Mouse (Mus musculus) embryonic fibroblast, embryonic 13.5 days (primary cell): Measurements from ENCODE around the gene Col5a2. TPM values are rescaled to one million over a fixed set of nuclear protein-coding genes. Genes with fewer than 3 reads are reported as not detected.
"Not testable (repeated sequence)": the region's sequence is repeated elsewhere in the genome, so short reads cannot be mapped to it uniquely, and the experiment has no call there.

ENCODE experiments used
- H3K27ac ChIP-seq: 2 replicates; pipeline ENCODE4 v1.5.1; 2012; ENCODE audit warnings: low read length, control low read depth, inconsistent platforms; ENCODE audit not compliant: insufficient read depth
- H3K4me1 ChIP-seq: 2 replicates; pipeline ENCODE4 v1.6.1; 2011; ENCODE audit warnings: low read length; ENCODE audit not compliant: control insufficient read depth, insufficient read depth
- H3K4me3 ChIP-seq: 2 replicates; pipeline ENCODE4 v1.5.1; 2011; ENCODE audit warnings: mild to moderate bottlenecking, control low read depth, low read length; ENCODE audit not compliant: insufficient read depth
- CTCF ChIP-seq: IDR thresholded peaks from 2 replicates; pipeline ENCODE4 v1.5.1; 2011; ENCODE audit warnings: mild to moderate bottlenecking, control low read depth, low read length, moderate library complexity, borderline replicate concordance; ENCODE audit not compliant: insufficient read depth
- POLR2A ChIP-seq: IDR thresholded peaks from 2 replicates; pipeline ENCODE4 v1.6.1; 2011; ENCODE audit warnings: low read depth, mild to moderate bottlenecking, control low read depth, low read length, moderate library complexity
- polyA plus RNA-seq: library from polyadenylated mRNA; stranded (reverse); fragments of >200 nt; gene quantifications from 2 replicates; pipeline ENCODE4 v1.2.4, GENCODE M21; 2011; ENCODE audit warnings: low read depth; ENCODE audit not compliant: missing spikeins, insufficient read length

The Col5a2 gene
- polyA plus RNA-seq: 998 and 1,092 TPM in 2 replicates

GRCm38 (mm10) chr1:45502865-45503332 lies at the start of gene Col5a2:
Col5a2 (minus strand) TSS chr1:45503282.
- H3K27ac ChIP-seq: peak within 1 kb of the TSS; percentile 98
- no peak for TF ChIP-seq CTCF
- TF ChIP-seq POLR2A: peak; percentile 99
- H3K4me1 ChIP-seq: peaks cover 2% of the 10 kb centered on the region
- H3K4me3 ChIP-seq: peak within 1 kb of the TSS; percentile 96

GRCm38 (mm10) chr1:45550531-45550930 lies 47.4 kb upstream of the Col5a2 start:
- Histone ChIP-seq H3K27ac (no peak overlapping the region), H3K4me1 (no peaks in the 10 kb centered on the region), H3K4me3 (no peak overlapping the region)
- TF ChIP-seq CTCF (no peak), POLR2A (no peak)

DNA sequence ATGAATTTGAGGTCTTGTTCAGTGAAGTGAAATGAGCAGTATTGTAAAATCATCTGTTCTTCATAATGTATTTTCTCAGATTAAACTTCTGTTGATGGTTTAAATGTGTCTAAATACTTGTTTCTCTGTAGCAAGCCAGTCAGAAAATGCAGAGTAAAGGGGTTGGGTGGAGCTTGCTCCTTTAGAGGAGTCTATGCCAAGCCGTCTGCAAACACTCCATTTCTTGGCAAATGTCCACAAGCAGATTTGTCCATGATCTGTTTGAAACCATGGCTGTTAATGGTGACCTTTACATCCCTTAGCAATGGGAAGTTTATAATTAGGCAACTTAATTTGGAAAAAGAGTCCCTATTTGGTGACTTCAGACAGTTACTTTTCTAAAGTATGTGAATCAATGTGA lies 38.8 kb upstream of the Col5a2 start:
- H3K27ac ChIP-seq: peak overlapping the region; percentile 100
- TF ChIP-seq POLR2A: no peak
- TF ChIP-seq CTCF: no peak

GRCm38 (mm10) chr1:45541161-45541560 lies 38.1 kb upstream of the Col5a2 start:
- H3K4me3 ChIP-seq: no peak overlapping the region
- H3K4me1 ChIP-seq: peaks cover 3% of the 10 kb centered on the region; the same call in 1 of the 2 replicates
- peak overlapping the region; percentile 100 for H3K27ac ChIP-seq
- TF ChIP-seq POLR2A (no peak; the same call in 1 of the 2 replicates), CTCF (no peak)

More for the DNA sequence above, 38.8 kb upstream of the Col5a2 start:
- Histone ChIP-seq H3K4me3 (no peak overlapping the region), H3K4me1 (peaks cover 3% of the 10 kb centered on the region; the same call in 1 of the 2 replicates)

- TF ChIP-seq CTCF (no peak), POLR2A (no peak)
- peak overlapping the region; percentile 62; the same call in 1 of the 2 replicates for H3K27ac ChIP-seq
- H3K4me3 ChIP-seq: no peak overlapping the region
Observed at GRCm38 (mm10) chr1:45531486-45531885, 28.4 kb upstream of the Col5a2 start.

GRCm38 (mm10) chr1:45527476-45527875 lies 24.4 kb upstream of the Col5a2 start:
- not testable (repeated sequence) for H3K4me3 ChIP-seq, H3K4me1 ChIP-seq
- peak overlapping the region; percentile 57; the same call in 1 of the 2 replicates for H3K27ac ChIP-seq

More at GRCm38 (mm10) chr1:45531486-45531885, 28.4 kb upstream of the Col5a2 start:
- peaks cover 5% of the 10 kb centered on the region; the same call in 1 of the 2 replicates for H3K4me1 ChIP-seq

- no peak overlapping the region for H3K4me3 ChIP-seq
- H3K4me1 ChIP-seq: peaks cover 3% of the 10 kb centered on the region; the same call in 1 of the 2 replicates
- no peak overlapping the region for H3K27ac ChIP-seq
- TF ChIP-seq CTCF: no peak
- TF ChIP-seq POLR2A: no peak
Observed at GRCm38 (mm10) chr1:45523601-45524000, 20.5 kb upstream of the Col5a2 start.

GRCm38 (mm10) chr1:45521486-45521885 lies 18.4 kb upstream of the Col5a2 start:
- TF ChIP-seq CTCF (no peak), POLR2A (no peak)
- Histone ChIP-seq H3K27ac (no peak overlapping the region), H3K4me3 (no peak overlapping the region), H3K4me1 (no peaks in the 10 kb centered on the region)

GRCm38 (mm10) chr1:45502241-45502741 lies 791 bp downstream of the Col5a2 start:
- Histone ChIP-seq H3K4me1 (peaks cover 2% of the 10 kb centered on the region), H3K27ac (peak overlapping the region; percentile 98), H3K4me3 (peak overlapping the region; percentile 96)
- TF ChIP-seq CTCF (no peak), POLR2A (peak; percentile 49)

GRCm38 (mm10) chr1:45501437-45501836 lies 1.6 kb downstream of the Col5a2 start:
- peak overlapping the region; percentile 98 for H3K27ac ChIP-seq
- TF ChIP-seq CTCF: no peak
- no peak; the same call in 1 of the 2 replicates for TF ChIP-seq POLR2A
- H3K4me3 ChIP-seq: peak overlapping the region; percentile 99
- H3K4me1 ChIP-seq: peaks cover 2% of the 10 kb centered on the region
